Mouse (Mus musculus) olfactory bulb, adult 2 months (tissue): ENCODE data around the gene Psat1. TPM values are rescaled to one million over a fixed set of nuclear protein-coding genes. Genes with fewer than 3 reads are reported as not detected.

ENCODE experiments used
- H3K27ac ChIP-seq: fragments of 200-500 bp; 2 replicates; pipeline ENCODE4 v1.5.1; 2012; ENCODE audit warnings: low read depth, low read length; ENCODE audit not compliant: insufficient read depth
- H3K4me1 ChIP-seq: fragments of 200-500 bp; 2 replicates; pipeline ENCODE4 v1.6.1; 2012; ENCODE audit warnings: low read length; ENCODE audit not compliant: control insufficient read depth, insufficient read depth
- H3K4me3 ChIP-seq: fragments of 200-500 bp; 2 replicates; pipeline ENCODE4 v1.5.1; 2012; ENCODE audit warnings: mild to moderate bottlenecking, low read depth, low read length, moderate library complexity; ENCODE audit not compliant: insufficient read depth
- CTCF ChIP-seq: fragments of 200-500 bp; IDR thresholded peaks from 2 replicates; pipeline ENCODE4 v1.5.1; 2012; ENCODE audit warnings: low read depth, mild to moderate bottlenecking, low read length, moderate library complexity; ENCODE audit not compliant: insufficient read depth
- POLR2A ChIP-seq: fragments of 200-500 bp; IDR thresholded peaks from 2 replicates; pipeline ENCODE4 v1.6.1; 2012; ENCODE audit warnings: mild to moderate bottlenecking, low read depth, low read length, moderate library complexity; ENCODE audit not compliant: insufficient read depth
- WGBS: fragments of 180-500 bp; shearing (Covaris S2); methylation state at CpG from one replicate; pipeline ENCODE4 v1.1.7; 2018; 5-methylcytosine and 5-hydroxymethylcytosine counted together
- polyA plus RNA-seq: library from polyadenylated mRNA; stranded (reverse); fragments of >200 nt; gene quantifications from 2 replicates; pipeline ENCODE4 v1.2.4, GENCODE M21; 2012; ENCODE audit warnings: low replicate concordance; ENCODE audit not compliant: missing spikeins, insufficient read depth, insufficient read length

The Psat1 gene
- polyA plus RNA-seq, 1 experiment, result not detected

- TF ChIP-seq CTCF (no peak), POLR2A (no peak)
- H3K4me3 ChIP-seq, result no peak overlapping the region
- H3K4me1 ChIP-seq, result no peaks in the 10 kb centered on the region
- WGBS, result 82% methylated on average over 5 of the region's 5 CpGs
- H3K27ac ChIP-seq, result no peak overlapping the region
Observed at GRCm38 (mm10) chr19:15911441-15911840, 35.7 kb downstream of the Psat1 start.

GRCm38 (mm10) chr19:15910987-15911386 is 36.1 kb downstream of the Psat1 start:
- no peak overlapping the region for H3K4me3 ChIP-seq
- 77% methylated on average over 3 of the region's 3 CpGs for WGBS
- TF ChIP-seq POLR2A (no peak), CTCF (no peak)
- H3K4me1 ChIP-seq, result no peaks in the 10 kb centered on the region
- H3K27ac ChIP-seq, result no peak overlapping the region

- no peak overlapping the region for H3K4me3 ChIP-seq
- TF ChIP-seq CTCF (no peak), POLR2A (no peak)
- H3K4me1 ChIP-seq, result no peaks in the 10 kb centered on the region
- no peak overlapping the region for H3K27ac ChIP-seq
- 85% methylated on average over 1 of the region's 1 CpGs for WGBS
Observed at GRCm38 (mm10) chr19:15910488-15910887, 36.6 kb downstream of the Psat1 start.

GRCm38 (mm10) chr19:15908016-15908415 is 39.1 kb downstream of the Psat1 start:
- TF ChIP-seq CTCF, result no peak
- no peak for TF ChIP-seq POLR2A
- Histone ChIP-seq H3K4me3 (no peak overlapping the region), H3K4me1 (peaks cover 3% of the 10 kb centered on the region; the same call in 1 of the 2 replicates), H3K27ac (no peak overlapping the region)
- WGBS, result 83% methylated on average over 5 of the region's 5 CpGs

- H3K4me1 ChIP-seq, result peaks cover 3% of the 10 kb centered on the region; the same call in 1 of the 2 replicates
- H3K4me3 ChIP-seq, result no peak overlapping the region
- 73% methylated on average over 4 of the region's 4 CpGs for WGBS
- H3K27ac ChIP-seq, result no peak overlapping the region
- TF ChIP-seq POLR2A, result no peak
- no peak for TF ChIP-seq CTCF
Observed at GRCm38 (mm10) chr19:15904734-15905133, 42.4 kb downstream of the Psat1 start.

GRCm38 (mm10) chr19:15903508-15904480 is 43.3 kb downstream of the Psat1 start:
- H3K4me3 ChIP-seq, result no peak overlapping the region
- H3K27ac ChIP-seq, result no peak overlapping the region
- peaks cover 3% of the 10 kb centered on the region; the same call in 1 of the 2 replicates for H3K4me1 ChIP-seq
- TF ChIP-seq CTCF, result no peak
- no peak for TF ChIP-seq POLR2A
- 35% methylated on average over 20 of the region's 20 CpGs for WGBS

GRCm38 (mm10) chr19:15895681-15896080 is 51.5 kb downstream of the Psat1 start:
- H3K27ac ChIP-seq, result no peak overlapping the region
- H3K4me1 ChIP-seq, result no peaks in the 10 kb centered on the region
- 93% methylated on average over 3 of the region's 3 CpGs for WGBS
- no peak for TF ChIP-seq CTCF
- no peak for TF ChIP-seq POLR2A
- H3K4me3 ChIP-seq, result no peak overlapping the region

GRCm38 (mm10) chr19:15892146-15892545 is 55.0 kb downstream of the Psat1 start:
- no peak overlapping the region for H3K27ac ChIP-seq
- TF ChIP-seq POLR2A, result no peak
- TF ChIP-seq CTCF, result no peak
- 96% methylated on average over 4 of the region's 4 CpGs for WGBS
- H3K4me3 ChIP-seq, result no peak overlapping the region
- H3K4me1 ChIP-seq, result no peaks in the 10 kb centered on the region

- H3K4me1 ChIP-seq, result no peaks in the 10 kb centered on the region
- 97% methylated on average over 4 of the region's 4 CpGs for WGBS
- TF ChIP-seq POLR2A, result no peak
- TF ChIP-seq CTCF, result no peak
Observed at GRCm38 (mm10) chr19:15888466-15888865, 58.7 kb downstream of the Psat1 start.

More at GRCm38 (mm10) chr19:15888466-15888865, 58.7 kb downstream of the Psat1 start:
- no peak overlapping the region for H3K27ac ChIP-seq
- no peak overlapping the region for H3K4me3 ChIP-seq
